Mouse (Mus musculus) spleen, adult 18-20 months (tissue): Measurements from ENCODE around the gene Mup18.
"Not testable (repeated sequence)": the region's sequence is repeated elsewhere in the genome, so short reads cannot be mapped to it uniquely, and the experiment has no call there.

Experiments
- DNase-seq, 2 experiments: peaks; one replicate each; pipeline ENCODE4 v3.0.0; 2022; ENCODE audit warnings: mixed read lengths in 2 of 2

Mup18 gene

DNA sequence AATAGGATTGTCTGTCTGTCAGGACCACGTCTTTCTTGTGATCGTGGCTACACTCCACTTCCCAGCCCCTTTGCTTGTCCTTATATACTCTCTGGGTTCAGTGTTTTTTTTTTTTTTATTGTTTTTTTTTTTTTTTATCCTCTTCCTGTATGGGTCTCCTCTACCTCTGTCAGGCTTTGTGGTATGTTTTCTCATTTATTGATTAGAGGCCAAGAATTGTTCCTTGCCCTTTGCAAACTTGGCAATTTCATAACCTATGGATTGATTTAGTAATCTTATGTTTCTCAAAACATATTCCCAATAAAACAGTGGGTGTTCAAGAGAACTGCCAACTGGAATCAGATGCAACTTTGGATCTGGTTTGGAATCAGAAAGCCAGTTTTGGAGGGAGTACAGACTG is at the start of gene Mup18:
Mup18 (minus strand) TSS at position 101 of the 400 bp plus-strand sequence.
- DNase-seq = not testable (repeated sequence)

DNA sequence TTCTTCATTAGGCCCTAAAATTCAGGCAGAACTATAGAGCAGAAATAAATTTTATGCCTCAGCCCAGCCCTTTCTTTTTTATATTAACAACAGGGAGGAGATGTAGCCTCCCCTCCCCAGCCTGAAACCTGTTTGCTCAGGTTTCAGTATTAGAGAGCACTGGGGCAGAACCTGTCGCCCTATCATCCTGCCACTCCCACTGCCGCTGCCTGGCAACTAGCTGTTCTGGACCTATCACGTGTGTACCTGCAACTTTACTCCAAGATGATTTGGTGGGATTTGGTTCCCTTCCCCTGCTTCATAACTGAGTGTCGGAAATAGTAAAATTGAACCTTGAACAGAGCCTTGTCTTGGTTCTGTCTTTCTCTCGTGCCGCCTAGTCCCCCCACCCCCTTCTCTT is 40.4 kb upstream of the Mup18 start:
- not testable (repeated sequence) for DNase-seq
